Mouse (Mus musculus) liver, adult 10 weeks (tissue): ENCODE results near the gene Tmem38b. TPM values are rescaled to one million over a fixed set of nuclear protein-coding genes. Genes with fewer than 3 reads are reported as not detected.

Experiments
- polyA plus RNA-seq: library from polyadenylated mRNA; stranded (reverse); fragments of 350-450 nt; fragmentation: Illumina TruSeq; extraction: RNeasy Lipid Tissue Mini Kit (QIAGEN cat#74804); gene quantifications from one replicate; pipeline ENCODE4 v1.2.3, GENCODE M21; 2014; ENCODE audit warnings: low read depth, low replicate concordance

Gene Tmem38b
- polyA plus RNA-seq, result 65.1 TPM

DNA sequence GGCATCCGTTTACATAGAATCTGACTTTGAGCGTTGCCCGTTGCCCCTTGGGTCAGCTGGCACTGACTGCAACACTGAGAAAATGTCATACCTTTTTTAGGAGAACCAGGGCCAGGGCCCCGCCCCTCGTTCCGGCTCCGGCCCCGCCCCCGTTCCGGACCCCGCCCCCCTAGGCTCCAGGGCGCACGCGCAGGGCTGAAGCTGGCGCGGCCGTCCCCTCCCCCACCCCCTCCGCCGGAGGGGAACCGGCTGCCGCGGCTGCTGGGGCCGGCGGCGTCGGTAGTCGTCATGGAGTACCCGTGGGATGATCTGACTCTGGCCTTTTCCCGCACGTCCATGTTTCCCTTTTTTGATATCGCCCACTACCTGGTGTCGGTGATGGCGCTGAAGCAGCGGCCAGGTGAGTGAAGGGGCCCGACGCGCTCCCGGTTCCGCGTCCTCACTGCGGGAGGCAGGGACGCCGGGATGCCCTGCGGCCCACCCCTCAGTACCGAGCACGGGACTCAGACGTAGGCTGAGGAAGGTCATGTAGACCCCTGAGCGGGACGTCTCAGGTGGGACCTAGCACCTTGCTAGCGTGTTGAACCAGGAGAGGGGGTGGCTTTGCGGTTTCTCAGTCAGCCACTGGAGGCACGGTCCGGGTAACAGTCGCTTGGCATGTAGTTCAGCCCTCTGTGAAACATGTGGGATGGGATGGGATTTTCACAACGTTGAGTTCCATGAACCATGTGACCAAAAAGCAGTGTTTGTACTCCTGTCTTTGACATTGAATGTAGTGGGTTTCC, at the start of gene Tmem38b:
Gene Tmem38b, plus strand, starts transcription at position 225 of the 785 bp plus-strand sequence.

Other genes with a start within 250 kb of the Tmem38b start
- gene Fsd1l, start 194.6 kb upstream of the Tmem38b start, polyA plus RNA-seq, result 0.45 TPM
- gene Fktn, start 112.0 kb upstream of the Tmem38b start, polyA plus RNA-seq, result 8.8 TPM
- gene Tal2, start 46.3 kb upstream of the Tmem38b start, polyA plus RNA-seq, result 0.13 TPM